Mouse (Mus musculus): ENCODE measurements around the gene Eogt. TPM values are rescaled to one million over a fixed set of nuclear protein-coding genes. Genes with fewer than 3 reads are reported as not detected.
A peak's percentile ranks its signal among the peaks of the same experiment; 100 is the strongest.

Gene Eogt
- total and polyA plus RNA-seq, 2 experiments from 2014 or later = 7.0 to 13.9 TPM

DNA sequence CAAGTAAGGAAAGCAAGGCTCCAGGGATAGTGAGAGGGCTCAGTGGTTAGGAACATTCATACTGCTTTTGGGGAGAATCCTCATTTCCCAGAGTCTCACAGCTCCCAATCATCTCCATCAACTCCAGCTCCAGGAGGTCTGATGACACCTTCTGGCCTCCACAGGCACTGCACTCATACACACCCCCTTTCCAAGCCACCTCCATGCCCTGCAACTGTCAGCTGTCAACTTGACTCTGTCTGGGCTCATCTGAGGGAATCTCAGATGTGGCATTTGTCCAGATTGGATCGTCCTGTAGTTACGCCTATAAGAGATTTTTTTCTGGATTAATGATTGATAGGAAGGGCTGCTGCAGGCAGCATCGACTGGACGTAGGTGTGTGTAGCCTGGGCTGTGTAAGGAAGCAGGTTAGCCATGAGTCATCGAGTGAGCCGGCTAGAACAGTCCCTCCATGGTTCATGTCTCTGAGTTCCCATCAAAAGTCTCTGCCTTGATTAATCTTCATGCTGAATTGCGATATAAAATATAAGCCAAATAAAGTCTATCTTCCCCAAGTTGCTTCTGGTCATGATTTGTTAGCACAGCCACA, 44.6 kb downstream of the Eogt start:
- Histone ChIP-seq H3K4me2 (ENCODE audit: low read depth, low read length) (no peak overlapping the region), H3K4me1 (ENCODE audit: control insufficient read depth, insufficient read depth) (no peaks in the 10 kb centered on the region), H3K9ac (replicated peaks; ENCODE audit: low read depth, low read length) (no peak overlapping the region), H3K36me3 (replicated peaks; ENCODE audit: control insufficient read depth, insufficient read depth, low read length) (no peaks in the 10 kb centered on the region), H3K27ac (ENCODE audit: low read depth) (no peak overlapping the region), H3K27me3 (ENCODE audit: control insufficient read depth, insufficient read depth, low read length) (0 out of 2 replicates have a peak, but pooled peaks cover 4% of the 10 kb centered on the region), H3K4me3 (ENCODE audit: low read depth, low read length) (no peak overlapping the region), H3K9me3 (replicated peaks; ENCODE audit: control insufficient read depth, low read length) (no peaks in the 10 kb centered on the region)
- DNase-seq (ENCODE audit: low spot score) (no peak), ATAC-seq (ENCODE audit: insufficient read depth, low read depth) (no peak)
- TF ChIP-seq EP300 (IDR thresholded peaks at IDR 0.05; ENCODE audit: low read depth) (no peak), CTCF (IDR thresholded peaks at IDR 0.05; ENCODE audit: low read depth) (peak; percentile 41)
- WGBS = 76% methylated on average over 7 of the region's 7 CpGs

GRCm38 (mm10) chr6:97101958-97102702, 46.9 kb downstream of the Eogt start:
- Histone ChIP-seq H3K27ac (ENCODE audit: low read depth) (no peak overlapping the region), H3K9ac (replicated peaks; ENCODE audit: low read depth, low read length) (no peak overlapping the region), H3K4me3 (ENCODE audit: low read depth, low read length) (no peak overlapping the region), H3K4me2 (ENCODE audit: low read depth, low read length) (no peak overlapping the region), H3K9me3 (replicated peaks; ENCODE audit: control insufficient read depth, low read length) (no peaks in the 10 kb centered on the region), H3K36me3 (replicated peaks; ENCODE audit: control insufficient read depth, insufficient read depth, low read length) (no peaks in the 10 kb centered on the region), H3K4me1 (ENCODE audit: control insufficient read depth, insufficient read depth) (no peaks in the 10 kb centered on the region), H3K27me3 (ENCODE audit: control insufficient read depth, insufficient read depth, low read length) (0 out of 2 replicates have a peak, but pooled peaks cover 4% of the 10 kb centered on the region)
- WGBS = 10% methylated on average over 15 of the region's 15 CpGs
- ATAC-seq (ENCODE audit: insufficient read depth, low read depth) (no peak), DNase-seq (ENCODE audit: low spot score) (no peak)
- no peak for TF ChIP-seq CTCF (IDR thresholded peaks at IDR 0.05; ENCODE audit: low read depth)
- TF ChIP-seq EP300 (IDR thresholded peaks at IDR 0.05; ENCODE audit: low read depth) = no peak

DNA sequence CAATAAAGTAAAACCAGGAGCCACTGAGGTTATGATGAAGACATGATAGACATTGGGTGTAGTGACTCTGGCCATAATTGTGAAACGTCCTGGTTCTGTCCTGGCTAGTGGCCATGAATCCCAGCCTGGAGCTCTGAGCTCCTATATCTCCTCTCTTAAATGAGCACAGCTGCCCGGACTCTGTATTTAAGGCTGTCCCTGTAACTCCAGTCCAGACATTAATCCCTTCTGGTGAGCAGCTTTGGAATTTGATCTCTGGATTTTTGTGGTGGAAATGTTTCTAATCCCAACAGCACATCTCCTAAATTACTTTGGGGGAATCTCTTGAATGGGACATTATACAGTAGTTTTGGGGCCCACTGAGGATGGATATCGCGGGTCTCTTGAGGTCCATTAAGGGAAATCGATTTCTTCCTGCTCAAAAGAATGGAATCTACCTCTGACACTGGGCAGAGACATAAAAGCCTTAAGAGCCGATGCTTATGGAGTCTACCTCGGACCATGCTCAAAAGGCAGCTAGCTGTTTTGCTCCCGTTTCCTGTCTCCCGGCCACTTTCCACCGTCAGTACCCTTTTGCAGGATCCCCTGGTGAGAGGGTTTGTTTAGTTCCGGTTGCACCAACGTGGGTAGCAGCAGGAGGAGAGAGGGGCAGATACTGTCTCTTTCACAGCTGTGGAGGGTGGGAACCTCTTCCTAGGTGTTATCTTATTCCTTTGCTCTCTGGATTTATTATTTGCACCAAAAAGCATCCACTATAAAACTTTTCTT, 47.6 kb downstream of the Eogt start:
- no peak overlapping the region for H3K27ac ChIP-seq (ENCODE audit: low read depth)
- H3K4me3 ChIP-seq (ENCODE audit: low read depth, low read length) = no peak overlapping the region
- 0 out of 2 replicates have a peak, but pooled peaks cover 4% of the 10 kb centered on the region for H3K27me3 ChIP-seq (ENCODE audit: control insufficient read depth, insufficient read depth, low read length)
- no peak overlapping the region for H3K9ac ChIP-seq (replicated peaks; ENCODE audit: low read depth, low read length)
- ATAC-seq (ENCODE audit: insufficient read depth, low read depth) (no peak), DNase-seq (ENCODE audit: low spot score) (no peak)
- WGBS = 19% methylated on average over 12 of the region's 12 CpGs
- H3K36me3 ChIP-seq (replicated peaks; ENCODE audit: control insufficient read depth, insufficient read depth, low read length) = no peaks in the 10 kb centered on the region
- no peaks in the 10 kb centered on the region for H3K9me3 ChIP-seq (replicated peaks; ENCODE audit: control insufficient read depth, low read length)
- TF ChIP-seq EP300 (IDR thresholded peaks at IDR 0.05; ENCODE audit: low read depth) (no peak), CTCF (IDR thresholded peaks at IDR 0.05; ENCODE audit: low read depth) (no peak)
- no peak overlapping the region for H3K4me2 ChIP-seq (ENCODE audit: low read depth, low read length)
- no peaks in the 10 kb centered on the region for H3K4me1 ChIP-seq (ENCODE audit: control insufficient read depth, insufficient read depth)

GRCm38 (mm10) chr6:97082336-97082735, 66.6 kb downstream of the Eogt start:
- H3K4me2 ChIP-seq (ENCODE audit: low read depth, low read length) = no peak overlapping the region
- no peak overlapping the region for H3K27ac ChIP-seq (ENCODE audit: low read depth)
- DNase-seq (ENCODE audit: low spot score) (no peak), ATAC-seq (ENCODE audit: insufficient read depth, low read depth) (no peak)
- H3K9ac ChIP-seq (replicated peaks; ENCODE audit: low read depth, low read length) = no peak overlapping the region
- H3K27me3 ChIP-seq (ENCODE audit: control insufficient read depth, insufficient read depth, low read length) = no peaks in the 10 kb centered on the region
- WGBS = 86% methylated on average over 2 of the region's 2 CpGs
- H3K36me3 ChIP-seq (replicated peaks; ENCODE audit: control insufficient read depth, insufficient read depth, low read length) = no peaks in the 10 kb centered on the region
- no peak for TF ChIP-seq EP300 (IDR thresholded peaks at IDR 0.05; ENCODE audit: low read depth)
- TF ChIP-seq CTCF (IDR thresholded peaks at IDR 0.05; ENCODE audit: low read depth) = no peak
- no peak overlapping the region for H3K4me3 ChIP-seq (ENCODE audit: low read depth, low read length)
- H3K9me3 ChIP-seq (replicated peaks; ENCODE audit: control insufficient read depth, low read length) = no peaks in the 10 kb centered on the region
- H3K4me1 ChIP-seq (ENCODE audit: control insufficient read depth, insufficient read depth) = no peaks in the 10 kb centered on the region

GRCm38 (mm10) chr6:97080016-97080415, 69.0 kb downstream of the Eogt start:
- no peak for DNase-seq (ENCODE audit: low spot score)
- WGBS = 44% methylated on average over 9 of the region's 9 CpGs
- Histone ChIP-seq H3K9me3 (replicated peaks; ENCODE audit: control insufficient read depth, low read length) (no peaks in the 10 kb centered on the region), H3K4me3 (ENCODE audit: low read depth, low read length) (no peak overlapping the region), H3K27me3 (ENCODE audit: control insufficient read depth, insufficient read depth, low read length) (no peaks in the 10 kb centered on the region), H3K4me2 (ENCODE audit: low read depth, low read length) (no peak overlapping the region), H3K9ac (replicated peaks; ENCODE audit: low read depth, low read length) (no peak overlapping the region), H3K36me3 (replicated peaks; ENCODE audit: control insufficient read depth, insufficient read depth, low read length) (no peaks in the 10 kb centered on the region), H3K27ac (ENCODE audit: low read depth) (no peak overlapping the region), H3K4me1 (ENCODE audit: control insufficient read depth, insufficient read depth) (no peaks in the 10 kb centered on the region)
- ATAC-seq (ENCODE audit: insufficient read depth, low read depth) = no peak
- TF ChIP-seq CTCF (IDR thresholded peaks at IDR 0.05; ENCODE audit: low read depth) (no peak), EP300 (IDR thresholded peaks at IDR 0.05; ENCODE audit: low read depth) (no peak)
